In the genomic region with DNA sequence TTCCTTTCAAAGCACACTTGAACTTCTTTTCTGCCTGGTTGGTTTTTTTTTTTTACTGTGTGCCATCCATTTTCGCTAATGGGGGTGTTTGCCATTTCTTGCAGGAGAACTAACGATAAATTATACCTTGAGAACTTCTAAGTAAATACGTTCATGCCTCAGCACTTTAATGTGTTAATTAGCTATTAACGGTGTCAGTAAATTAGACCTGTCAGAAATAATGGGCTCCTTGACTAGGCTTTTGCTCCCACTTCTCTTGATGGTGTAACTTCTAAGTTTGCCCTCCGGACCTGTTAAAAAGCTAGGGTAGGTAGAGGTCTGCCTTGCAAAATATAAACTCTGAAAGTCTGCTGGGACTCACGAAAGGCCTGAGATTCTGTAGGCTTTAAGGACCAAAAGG, we compare ENCODE assay signal across 17 mouse cellular contexts.
DNase-seq lines count a peak whose midpoint lies in the region; ATAC-seq and TF ChIP-seq lines count a peak whose summit lies in the region.
"Had no signal": no experiment of that assay in that cellular context is flagged by ENCODE, and none has a peak within 500 bp of the region (broad histone marks: within the 10 kb centered on the region; RNA-seq: fewer than 3 reads in every experiment).

No protein-coding gene starts in this region.

- no peaks in the 10 kb centered on the region for H3K36me3 ChIP-seq in forebrain, embryonic 11.5 days (ENCODE audit: control insufficient read depth, insufficient read depth, low read length)
- H3K36me3 ChIP-seq in forebrain, embryonic 12.5 days (replicated peaks) = no peaks in the 10 kb centered on the region
- H3K36me3 ChIP-seq in kidney, postnatal 0 days (ENCODE audit: insufficient read depth, low read length) = no peaks in the 10 kb centered on the region
- H3K36me3 ChIP-seq in lung, embryonic 16.5 days (ENCODE audit: control insufficient read depth, insufficient read depth, low read length) = no peaks in the 10 kb centered on the region
- H3K36me3 ChIP-seq: embryonic facial prominence, embryonic 10.5 days; heart, embryonic 13.5 days; hindbrain, embryonic 12.5 days had no signal

- 45% methylated on average over 6 of the region's 6 CpGs for WGBS in forebrain, embryonic 11.5 days
- WGBS in forebrain, embryonic 12.5 days = 29% methylated on average over 6 of the region's 6 CpGs
- 26% methylated on average over 6 of the region's 6 CpGs for WGBS in kidney, postnatal 0 days
- WGBS in lung, embryonic 16.5 days = 63% methylated on average over 6 of the region's 6 CpGs

- H3K9me3 ChIP-seq in forebrain, embryonic 11.5 days (ENCODE audit: control insufficient read depth, low read length) = no peaks in the 10 kb centered on the region
- H3K9me3 ChIP-seq in forebrain, embryonic 12.5 days = no peaks in the 10 kb centered on the region
- no peaks in the 10 kb centered on the region for H3K9me3 ChIP-seq in kidney, postnatal 0 days (replicated peaks; ENCODE audit: low read length)
- H3K9me3 ChIP-seq in lung, embryonic 16.5 days (ENCODE audit: control insufficient read depth, low read length) = no peaks in the 10 kb centered on the region
- H3K9me3 ChIP-seq: embryonic facial prominence, embryonic 10.5 days; heart, embryonic 13.5 days; hindbrain, embryonic 12.5 days had no signal

- no peak overlapping the region for H3K9ac ChIP-seq in forebrain, embryonic 11.5 days (ENCODE audit: low read length)
- no peak overlapping the region for H3K9ac ChIP-seq in forebrain, embryonic 12.5 days
- no peak overlapping the region for H3K9ac ChIP-seq in kidney, postnatal 0 days (ENCODE audit: low read depth, low read length)
- H3K9ac ChIP-seq in lung, embryonic 16.5 days (ENCODE audit: low read length) = peak overlapping the region; percentile 15; the same call in 1 of the 2 replicates
- H3K9ac ChIP-seq: forebrain, postnatal 0 days; heart, embryonic 13.5 days; hindbrain, embryonic 12.5 days had no signal

- no peak overlapping the region for H3K27ac ChIP-seq in forebrain, embryonic 11.5 days (ENCODE audit: low read depth, low read length)
- H3K27ac ChIP-seq in forebrain, embryonic 12.5 days = no peak overlapping the region
- no peak overlapping the region for H3K27ac ChIP-seq in kidney, postnatal 0 days
- peak overlapping the region; percentile 17; the same call in 1 of the 2 replicates for H3K27ac ChIP-seq in lung, embryonic 16.5 days (ENCODE audit: low read length)
- H3K27ac ChIP-seq: embryonic facial prominence, embryonic 10.5 days; heart, embryonic 13.5 days; hindbrain, embryonic 12.5 days had no signal

- no peak for DNase-seq in forebrain, embryonic 11.5 days (ENCODE audit: low spot score)
- peak; percentile 58 for DNase-seq in kidney, postnatal 0 days (ENCODE audit: low spot score)
- no peak for DNase-seq in kidney, postnatal 4 days
- no peak for DNase-seq in lung, adult 18-20 months
- DNase-seq in frontal cortex, postnatal 25 days (ENCODE audit: low spot score in 2 of 2) = no peak
- DNase-seq: adrenal gland, postnatal 10 days; cerebellum, adult 11-12 months; cerebellum, adult 9-10 months; cerebellum, postnatal 25 days; forebrain, postnatal 0 days; gastrocnemius, postnatal 36 days; heart, postnatal 36 days had no signal

- no peak for ATAC-seq in forebrain, embryonic 11.5 days (replicated peaks; ENCODE audit: low FRiP score)
- ATAC-seq in forebrain, embryonic 12.5 days (ENCODE audit: low FRiP score) = no peak
- ATAC-seq in kidney, postnatal 0 days (replicated peaks; ENCODE audit: low FRiP score, low read depth) = no peak
- ATAC-seq in lung, embryonic 16.5 days (ENCODE audit: low read depth) = no peak
- ATAC-seq: forebrain, postnatal 0 days had no signal

- no peak overlapping the region for H3K4me3 ChIP-seq in forebrain, embryonic 11.5 days (ENCODE audit: low read depth, low read length)
- H3K4me3 ChIP-seq in forebrain, embryonic 12.5 days (replicated peaks) = no peak overlapping the region
- H3K4me3 ChIP-seq in kidney, postnatal 0 days (replicated peaks; ENCODE audit: low read depth, low read length) = no peak overlapping the region
- no peak overlapping the region for H3K4me3 ChIP-seq in lung, embryonic 16.5 days (ENCODE audit: low read length)
- H3K4me3 ChIP-seq: embryonic facial prominence, embryonic 10.5 days; heart, embryonic 13.5 days; hindbrain, embryonic 12.5 days had no signal

- no peak for TF ChIP-seq CTCF in kidney, postnatal 0 days (IDR thresholded peaks at IDR 0.05; ENCODE audit: low read depth)

- H3K27me3 ChIP-seq in forebrain, embryonic 11.5 days (ENCODE audit: control insufficient read depth, insufficient read depth, low read length) = peaks cover 14% of the 10 kb centered on the region
- H3K27me3 ChIP-seq in forebrain, embryonic 12.5 days = peaks cover 49% of the 10 kb centered on the region
- no peaks in the 10 kb centered on the region for H3K27me3 ChIP-seq in kidney, postnatal 0 days (ENCODE audit: insufficient read depth, low read length)
- peaks cover 6% of the 10 kb centered on the region; the same call in 1 of the 2 replicates for H3K27me3 ChIP-seq in lung, embryonic 16.5 days (ENCODE audit: control insufficient read depth, insufficient read depth, low read depth, low read length)

- H3K4me1 ChIP-seq in forebrain, embryonic 11.5 days (replicated peaks; ENCODE audit: control insufficient read depth, insufficient read depth, low read length) = peaks cover 9% of the 10 kb centered on the region
- H3K4me1 ChIP-seq in forebrain, embryonic 12.5 days = peaks cover 26% of the 10 kb centered on the region
- peaks cover 12% of the 10 kb centered on the region for H3K4me1 ChIP-seq in kidney, postnatal 0 days (replicated peaks; ENCODE audit: insufficient read depth, low read length)
- H3K4me1 ChIP-seq in lung, embryonic 16.5 days (replicated peaks; ENCODE audit: control insufficient read depth, insufficient read depth, low read length) = peaks cover 10% of the 10 kb centered on the region; the same call in 1 of the 2 replicates

- 0 out of 2 replicates have a peak overlapping the region, but pooled peaks have one; percentile 8 for H3K4me2 ChIP-seq in forebrain, embryonic 11.5 days (ENCODE audit: low read depth, low read length, severe bottlenecking)
- H3K4me2 ChIP-seq in forebrain, embryonic 12.5 days = no peak overlapping the region
- no peak overlapping the region for H3K4me2 ChIP-seq in kidney, postnatal 0 days (ENCODE audit: low read length)
- H3K4me2 ChIP-seq in lung, embryonic 16.5 days (ENCODE audit: low read depth, low read length) = no peak overlapping the region
- H3K4me2 ChIP-seq: heart, embryonic 13.5 days; hindbrain, embryonic 12.5 days had no signal
